Mouse (Mus musculus): Measurements from ENCODE around the gene Arnt.

DNA sequence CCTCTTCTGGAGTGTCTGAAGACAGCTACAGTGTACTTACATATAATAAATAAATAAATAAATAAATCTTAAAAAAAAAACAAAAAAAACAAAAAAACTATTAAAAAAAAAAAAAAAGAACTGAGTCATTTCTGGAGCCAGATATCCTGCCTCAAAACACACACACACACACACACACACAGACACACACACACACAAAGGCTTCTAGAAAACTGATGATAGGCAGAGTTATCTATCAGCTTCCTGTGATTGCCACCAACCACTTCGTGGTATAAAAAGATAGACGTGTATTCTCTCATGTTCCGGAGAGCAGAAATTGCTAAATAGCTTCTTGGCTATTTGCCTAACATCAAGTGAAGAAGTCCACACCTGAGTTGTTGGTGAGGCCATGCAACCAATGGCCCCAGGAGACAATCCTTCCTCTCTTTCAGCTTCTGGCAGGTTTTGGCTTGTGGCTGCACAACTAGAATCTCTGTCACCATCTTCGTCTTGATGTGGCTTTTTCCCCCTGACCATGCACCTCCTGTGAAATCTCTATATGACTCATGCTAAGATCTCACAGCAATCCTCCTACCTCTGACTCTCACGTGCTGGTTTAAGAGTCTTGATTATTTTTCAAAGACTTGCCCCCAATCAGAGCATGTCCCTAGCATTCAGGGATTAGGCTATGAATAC is 48.6 kb upstream of the Arnt start:
- TF ChIP-seq POLR2A (IDR thresholded peaks at IDR 0.05; ENCODE audit: extremely low read depth, insufficient read depth, low read length) (no peak), CTCF (IDR thresholded peaks at IDR 0.05; ENCODE audit: low read depth, low read length) (no peak)

Measured in liver, adult 2 months (tissue).